Mouse (Mus musculus): ENCODE measurements around the gene Zdhhc3. TPM values are rescaled to one million over a fixed set of nuclear protein-coding genes. Genes with fewer than 3 reads are reported as not detected.

Gene Zdhhc3
- polyA plus RNA-seq (2012; ENCODE audit: low replicate concordance) = 65.3 and 82.4 TPM in 2 replicates

DNA sequence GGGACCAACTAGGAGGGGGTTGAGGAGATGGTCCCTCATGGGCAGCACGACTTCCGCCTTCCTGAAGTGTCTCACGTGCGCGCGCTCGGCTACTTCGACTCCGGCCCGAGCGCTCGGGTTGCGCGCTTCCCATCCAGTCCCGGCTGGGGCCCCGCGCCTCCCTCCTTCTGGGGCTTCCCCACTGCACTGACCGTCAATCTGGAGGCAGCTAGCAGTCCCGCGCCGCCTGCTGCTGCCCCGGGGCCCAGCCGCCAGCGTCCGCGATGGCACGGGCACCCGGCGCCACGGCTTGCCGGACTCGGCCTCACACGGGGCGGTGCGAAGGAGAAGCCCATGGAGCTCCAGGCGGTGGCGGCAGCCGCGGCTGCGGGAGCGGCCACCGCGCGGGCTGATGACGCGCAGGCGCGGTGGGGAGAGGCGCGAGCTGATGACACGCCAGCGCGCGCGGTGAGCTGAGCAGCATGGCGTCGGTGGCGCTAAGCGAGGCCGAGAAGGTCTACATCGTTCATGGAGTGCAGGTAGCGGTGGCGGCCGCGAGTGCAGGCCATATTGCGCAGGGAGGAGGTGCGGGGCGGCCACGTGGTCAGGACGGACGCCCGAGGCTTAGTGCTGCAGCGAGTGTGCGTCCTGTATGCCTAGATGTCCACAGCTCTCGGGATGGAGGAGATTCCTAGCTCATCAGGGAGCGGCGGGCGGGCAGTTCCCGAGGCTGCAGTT is at the start of gene Zdhhc3, which contains the start of gene Exosc7:
Zdhhc3 (minus strand) TSS at position 401 of the 717 bp plus-strand sequence.
Exosc7 (plus strand) TSS at position 411 of the 717 bp plus-strand sequence.

DNA sequence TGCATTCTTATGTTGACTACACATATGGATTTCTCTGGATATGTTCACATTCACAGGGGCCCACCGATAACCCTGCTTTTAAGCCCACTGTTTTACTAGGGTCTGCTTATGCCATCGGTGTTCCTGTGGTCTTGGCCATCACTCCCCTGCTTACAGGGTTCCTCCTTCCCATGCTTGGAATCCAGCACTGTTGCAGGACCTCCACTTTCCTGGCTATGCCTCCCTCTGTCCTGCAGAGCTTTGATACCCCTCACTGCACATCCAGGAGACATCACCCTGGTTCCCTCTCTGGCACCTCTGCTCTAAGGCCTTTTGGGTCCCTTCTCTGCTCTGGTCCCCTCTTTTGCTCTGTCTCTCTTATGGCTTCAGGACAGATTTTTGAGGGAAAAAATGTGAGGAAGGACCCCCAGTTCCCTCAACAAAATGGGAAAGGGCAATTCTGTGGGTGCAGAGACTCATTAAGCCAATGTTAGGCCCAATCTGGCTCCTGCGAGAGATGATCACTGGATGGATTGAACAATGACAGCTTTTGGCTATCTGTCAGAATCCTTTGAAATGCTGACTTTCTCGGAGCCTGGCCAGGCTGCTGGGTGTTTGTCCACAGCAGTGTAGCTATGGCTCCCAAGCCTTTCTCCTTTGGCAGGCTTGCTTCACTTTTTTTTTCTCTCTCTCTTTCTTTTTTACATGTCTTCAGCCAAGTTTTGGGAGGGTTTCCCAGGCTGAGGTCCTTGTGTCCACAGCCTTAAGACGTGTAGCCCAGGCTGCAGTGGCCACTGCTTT is 37.4 kb upstream of the Zdhhc3 start, which contains the start of gene Clec3b:
Clec3b (plus strand) TSS at position 706 of the 780 bp plus-strand sequence.

DNA sequence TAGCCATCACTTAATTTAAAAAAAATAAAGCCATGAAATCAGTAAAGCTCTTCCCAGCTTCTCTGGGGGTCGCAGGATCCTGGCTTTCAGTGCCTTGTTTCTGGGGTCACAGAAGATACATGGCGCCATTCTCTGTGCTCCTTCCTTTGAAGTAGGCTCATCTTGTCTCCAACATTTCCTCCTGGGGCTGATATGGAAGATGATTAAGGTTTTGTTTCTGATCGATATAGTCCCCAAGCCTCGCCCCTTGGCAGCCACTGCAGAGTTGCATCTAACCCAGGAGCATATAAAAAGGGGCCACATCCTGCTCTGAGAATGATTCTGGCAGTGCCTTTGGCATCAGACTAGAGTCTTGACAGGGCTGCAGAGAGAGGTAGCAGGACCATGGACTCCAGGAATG is 78.6 kb downstream of the Zdhhc3 start, which contains the start of gene Tgm4:
Tgm4 (plus strand) TSS at position 301 of the 400 bp plus-strand sequence.

DNA sequence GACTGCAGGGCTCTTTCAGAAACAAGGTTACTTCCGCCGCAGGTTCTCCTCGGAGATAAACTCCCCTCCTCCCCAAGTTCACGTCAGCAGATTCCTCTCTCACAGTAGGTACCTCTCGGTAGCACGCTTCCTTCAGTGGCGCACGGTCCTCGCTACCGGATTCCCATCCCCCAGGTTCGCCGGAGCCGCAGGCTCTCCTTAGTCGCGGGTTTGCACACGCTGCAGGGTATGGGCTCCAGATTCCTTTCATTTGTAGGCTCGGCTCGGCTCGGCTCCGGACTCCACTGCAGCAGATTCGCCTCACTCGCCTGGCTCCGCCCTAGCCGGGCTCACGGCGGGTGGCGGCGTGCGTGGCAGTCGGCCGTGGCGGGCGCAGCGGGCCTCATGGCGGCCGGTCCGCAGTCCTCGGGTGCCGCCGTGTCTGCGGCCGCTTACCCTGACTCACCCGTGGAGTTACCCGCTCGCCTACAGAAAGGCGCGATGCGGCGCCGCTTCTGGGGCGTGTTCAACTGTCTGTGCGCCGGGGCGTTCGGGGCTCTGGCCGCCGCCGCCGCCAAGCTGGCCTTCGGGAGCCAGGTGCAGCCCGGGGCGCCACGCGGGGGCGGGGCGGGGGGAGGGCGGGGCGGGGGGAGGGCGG is 91.9 kb downstream of the Zdhhc3 start, which contains the start of gene Tmem42:
Tmem42 (plus strand) TSS at position 332 of the 637 bp plus-strand sequence.

Other genes with a start within 250 kb of the Zdhhc3 start
- 4.2 and 4.5 TPM in 2 replicates for gene Zfp445, start 247.2 kb downstream of the Zdhhc3 start, polyA plus RNA-seq (2012; ENCODE audit: low replicate concordance)
- gene Zkscan7, start 227.5 kb downstream of the Zdhhc3 start, polyA plus RNA-seq (2012; ENCODE audit: low replicate concordance) = 0.44 and 0.97 TPM in 2 replicates
- 0.08 and 0.42 TPM in 2 replicates for gene Zfp105, start 190.1 kb downstream of the Zdhhc3 start, polyA plus RNA-seq (2012; ENCODE audit: low replicate concordance)
- gene 1110059G10Rik, start 162.2 kb downstream of the Zdhhc3 start, polyA plus RNA-seq (2012; ENCODE audit: low replicate concordance) = 1.5 and 2.4 TPM in 2 replicates
- gene Kif15, start 162.2 kb downstream of the Zdhhc3 start, polyA plus RNA-seq (2012; ENCODE audit: low replicate concordance) = 4.0 and 9.8 TPM in 2 replicates
- gene Tmem42, start 91.9 kb downstream of the Zdhhc3 start, polyA plus RNA-seq (2012; ENCODE audit: low replicate concordance) = 0.74 and 2.9 TPM in 2 replicates
- not detected in 2 replicates for gene Tgm4, start 78.5 kb downstream of the Zdhhc3 start, polyA plus RNA-seq (2012; ENCODE audit: low replicate concordance)
- gene Exosc7, start within 50 bp of the Zdhhc3 start, polyA plus RNA-seq (2012; ENCODE audit: low replicate concordance) = 0.38 and 8.1 TPM in 2 replicates
- 0.80 and 1.5 TPM in 2 replicates for gene Clec3b, start 37.7 kb upstream of the Zdhhc3 start, polyA plus RNA-seq (2012; ENCODE audit: low replicate concordance)
- not detected in 2 replicates for gene Cdcp1, start 102.8 kb upstream of the Zdhhc3 start, polyA plus RNA-seq (2012; ENCODE audit: low replicate concordance)
- 21.1 and 30.8 TPM in 2 replicates for gene Tmem158, start 147.6 kb upstream of the Zdhhc3 start, polyA plus RNA-seq (2012; ENCODE audit: low replicate concordance)

All from leukemia stem cell, adult 10-12 weeks (primary cell).